Mouse (Mus musculus): ENCODE measurements around the gene B3galt1.

B3galt1 gene

GRCm38 (mm10) chr2:67565480-67566331 lies at the start of gene B3galt1:
TSS of gene B3galt1 (plus strand) at chr2:67565871.
- peak; percentile 92 for DNase-seq (ENCODE audit: low read depth, low spot score)

- no peak for DNase-seq (ENCODE audit: low read depth, low spot score)
These were observed 49.3 kb upstream of the B3galt1 start for GRCm38 (mm10) chr2:67516405-67516804.

- no peak for DNase-seq (ENCODE audit: low read depth, low spot score)
These were observed 30.3 kb upstream of the B3galt1 start for GRCm38 (mm10) chr2:67535347-67535746.

GRCm38 (mm10) chr2:67539426-67539825 lies 26.2 kb upstream of the B3galt1 start:
- no peak for DNase-seq (ENCODE audit: low read depth, low spot score)

- DNase-seq (ENCODE audit: low read depth, low spot score): no peak
These were observed 23.5 kb upstream of the B3galt1 start for GRCm38 (mm10) chr2:67541957-67542696.

- DNase-seq (ENCODE audit: low read depth, low spot score): no peak
These were observed 21.2 kb upstream of the B3galt1 start for GRCm38 (mm10) chr2:67544426-67544825.

GRCm38 (mm10) chr2:67564851-67565479 lies 706 bp upstream of the B3galt1 start:
- DNase-seq (ENCODE audit: low read depth, low spot score): peak; percentile 63

- no peak for DNase-seq (ENCODE audit: low read depth, low spot score)
These were observed 895 bp downstream of the B3galt1 start for GRCm38 (mm10) chr2:67566566-67566965.

GRCm38 (mm10) chr2:67567141-67567680 lies 1.5 kb downstream of the B3galt1 start:
- peak; percentile 10 for DNase-seq (ENCODE audit: low read depth, low spot score)

- DNase-seq (ENCODE audit: low read depth, low spot score): no peak
These were observed 11.0 kb downstream of the B3galt1 start for GRCm38 (mm10) chr2:67576634-67577033.

GRCm38 (mm10) chr2:67583091-67583490 lies 17.4 kb downstream of the B3galt1 start:
- DNase-seq (ENCODE audit: low read depth, low spot score): no peak

- no peak for DNase-seq (ENCODE audit: low read depth, low spot score)
These were observed 24.7 kb downstream of the B3galt1 start for GRCm38 (mm10) chr2:67590408-67590807.

- no peak for DNase-seq (ENCODE audit: low read depth, low spot score)
These were observed 26.4 kb downstream of the B3galt1 start for GRCm38 (mm10) chr2:67591831-67592629.

GRCm38 (mm10) chr2:67622902-67623301 lies 57.2 kb downstream of the B3galt1 start:
- no peak for DNase-seq (ENCODE audit: low read depth, low spot score)

GRCm38 (mm10) chr2:67627667-67628066 lies 62.0 kb downstream of the B3galt1 start:
- DNase-seq (ENCODE audit: low read depth, low spot score): no peak

- no peak for DNase-seq (ENCODE audit: low read depth, low spot score)
These were observed 62.6 kb downstream of the B3galt1 start for GRCm38 (mm10) chr2:67628289-67628688.

GRCm38 (mm10) chr2:67654847-67655246 lies 89.2 kb downstream of the B3galt1 start:
- no peak for DNase-seq (ENCODE audit: low read depth, low spot score)

GRCm38 (mm10) chr2:67657372-67657771 lies 91.7 kb downstream of the B3galt1 start:
- no peak for DNase-seq (ENCODE audit: low read depth, low spot score)

GRCm38 (mm10) chr2:67658091-67658490 lies 92.4 kb downstream of the B3galt1 start:
- DNase-seq (ENCODE audit: low read depth, low spot score): no peak

GRCm38 (mm10) chr2:67671721-67672120 lies 106.0 kb downstream of the B3galt1 start:
- DNase-seq (ENCODE audit: low read depth, low spot score): no peak

GRCm38 (mm10) chr2:67677697-67678096 lies 112.0 kb downstream of the B3galt1 start:
- no peak for DNase-seq (ENCODE audit: low read depth, low spot score)
